Mouse (Mus musculus) MEL (cell line): ENCODE measurements around the gene Ddx4.

ENCODE experiments used
- ELF1 ChIP-seq: IDR thresholded peaks from 2 replicates; pipeline ENCODE4 v1.6.1; 2014; ENCODE audit warnings: low read depth, mild to moderate bottlenecking, inconsistent platforms, low read length, improper control_type of control experiment, moderate library complexity
- JUND ChIP-seq: IDR thresholded peaks from 2 replicates; pipeline ENCODE4 v1.6.1; 2011; ENCODE audit warnings: low read depth, mild to moderate bottlenecking, improper control_type of control experiment, low read length
- SIN3A ChIP-seq: IDR thresholded peaks from 2 replicates; pipeline ENCODE4 v1.6.1; 2012; ENCODE audit warnings: low read length, improper control_type of control experiment, inconsistent platforms

GRCm38 (mm10) chr13:112636498-112636897 is 15.8 kb downstream of the Ddx4 start:
- TF ChIP-seq SIN3A (no peak), ELF1 (no peak), JUND (no peak)
